Mouse (Mus musculus): ENCODE results near the gene Slc34a3.

Slc34a3 gene

DNA sequence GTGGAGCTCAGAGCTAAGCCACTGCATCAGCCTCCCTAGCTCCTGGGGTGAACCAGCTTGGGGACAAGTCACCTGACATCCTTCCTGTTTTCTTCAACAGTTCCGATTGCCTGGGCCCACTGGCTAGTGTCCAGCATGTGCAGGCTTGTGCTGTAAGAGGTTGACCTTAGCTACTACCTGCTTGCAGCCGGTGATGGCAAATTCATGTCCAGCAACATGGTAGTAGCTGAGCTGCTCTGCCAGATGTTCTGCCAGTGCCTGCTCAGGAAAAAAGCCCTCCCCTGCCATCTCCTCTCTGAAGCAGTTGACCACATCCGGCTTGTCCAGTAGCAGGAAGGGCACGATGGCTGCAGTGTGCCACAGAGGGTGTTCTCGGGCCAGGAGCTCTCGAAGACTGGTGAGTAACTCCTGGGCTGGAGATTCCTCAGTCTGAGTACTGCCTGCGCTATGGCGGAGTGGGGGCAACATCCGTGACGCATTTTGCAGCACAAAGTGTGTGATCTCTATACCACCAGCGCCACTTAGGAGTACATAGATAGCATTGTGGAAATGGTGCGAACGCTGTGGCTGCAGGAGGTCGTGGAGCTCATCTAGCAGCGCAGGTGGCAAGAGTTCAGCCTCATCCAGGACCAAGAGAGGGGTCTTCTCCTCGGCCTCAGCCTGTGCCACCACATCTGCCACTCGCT is 39.5 kb downstream of the Slc34a3 start:
- DNase-seq (ENCODE audit: low spot score in 2 of 2), result no peak

- no peak for DNase-seq (ENCODE audit: low spot score in 2 of 2)
Measured at GRCm38 (mm10) chr2:25194006-25194405, 40.2 kb downstream of the Slc34a3 start.

DNA sequence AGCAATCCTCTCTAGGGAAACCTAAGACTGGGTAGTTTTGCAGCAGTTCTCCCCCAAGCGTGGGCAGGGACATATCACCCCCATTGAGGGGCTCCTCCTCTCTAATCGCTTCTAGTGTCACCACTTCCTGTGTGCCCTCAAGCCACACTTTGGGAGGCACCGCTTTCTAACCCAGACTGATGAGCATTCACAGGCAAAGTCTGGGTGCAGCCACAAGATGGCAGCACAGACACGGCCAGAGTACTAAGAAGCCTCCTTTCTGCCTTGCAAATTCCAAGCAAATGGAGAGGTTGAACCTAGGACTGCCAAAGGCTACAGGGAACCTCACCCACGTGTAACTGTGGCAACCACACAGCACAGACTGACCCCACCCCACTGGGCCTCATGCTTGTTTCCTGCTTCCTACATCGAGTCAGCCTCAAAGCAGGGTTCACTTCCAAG is 40.8 kb downstream of the Slc34a3 start:
- DNase-seq (ENCODE audit: low spot score in 2 of 2), result peak; percentile 75 to 88

GRCm38 (mm10) chr2:25187841-25188240 is 46.3 kb downstream of the Slc34a3 start:
- DNase-seq (ENCODE audit: low spot score in 2 of 2), result no peak

DNA sequence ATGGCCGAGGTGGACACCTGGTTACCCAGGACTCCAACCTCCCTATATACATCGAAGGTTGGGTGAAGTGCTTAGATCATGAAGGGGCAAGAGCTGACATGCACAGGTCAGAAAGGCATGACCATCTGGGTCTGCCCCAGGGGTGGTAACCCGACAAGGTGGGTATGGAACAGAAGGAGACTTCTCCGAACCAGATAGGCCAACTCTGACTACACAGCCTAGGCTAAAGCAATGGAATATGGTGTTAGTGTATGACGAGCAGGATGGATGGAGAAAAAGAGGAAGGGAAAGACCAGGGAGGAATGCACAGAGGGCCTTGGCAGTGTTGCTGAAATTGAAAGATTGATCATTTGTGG is 47.6 kb downstream of the Slc34a3 start:
- no peak for DNase-seq (ENCODE audit: low spot score in 2 of 2)

DNA sequence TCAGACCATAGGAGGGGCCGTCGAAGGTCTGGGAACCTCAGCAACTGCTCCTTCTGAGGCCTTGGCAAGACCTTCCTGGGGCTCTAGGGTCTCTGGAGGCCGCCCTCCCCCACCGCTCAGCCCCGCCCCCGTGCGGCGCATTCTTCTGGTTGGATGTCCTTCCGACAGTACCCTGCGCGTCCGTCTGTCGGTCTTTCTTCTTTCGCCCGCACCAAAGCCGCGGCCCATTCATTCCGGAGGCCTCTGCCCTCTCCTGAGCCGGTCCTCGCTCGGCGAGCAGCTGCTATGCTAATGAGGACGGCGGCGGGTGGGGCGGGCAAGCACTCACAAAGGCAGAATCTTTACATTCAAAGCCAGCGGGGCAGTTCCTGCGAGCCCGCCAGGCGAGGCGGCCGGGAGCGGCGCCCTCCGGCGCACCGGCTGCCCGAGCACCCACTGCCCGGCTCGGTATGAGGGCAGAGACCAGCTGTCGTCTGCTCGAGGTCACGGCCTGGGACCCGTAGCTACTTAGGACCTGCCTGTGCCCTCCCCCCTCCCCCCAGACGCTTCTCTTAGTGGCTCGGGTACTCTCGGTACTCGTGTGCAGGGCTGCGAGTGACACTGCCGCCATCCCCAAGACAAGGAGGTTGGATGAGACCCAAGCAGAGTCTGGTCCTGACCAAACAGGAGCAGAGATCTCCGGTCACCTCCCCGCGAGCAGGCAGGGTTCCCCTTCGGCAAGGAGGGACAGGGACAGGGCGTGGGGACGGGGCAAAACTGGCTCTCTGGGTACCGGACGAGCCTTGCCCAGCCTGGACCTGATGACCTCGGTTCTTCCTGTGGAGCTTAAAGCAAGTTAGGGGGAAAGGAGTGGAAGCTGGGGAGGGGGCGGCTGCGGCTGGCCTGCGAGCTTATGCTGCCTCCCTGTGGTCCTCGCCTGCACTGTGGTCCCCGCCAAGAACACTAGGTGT is 48.3 kb downstream of the Slc34a3 start:
- DNase-seq (ENCODE audit: low spot score in 2 of 2), result no peak

DNA sequence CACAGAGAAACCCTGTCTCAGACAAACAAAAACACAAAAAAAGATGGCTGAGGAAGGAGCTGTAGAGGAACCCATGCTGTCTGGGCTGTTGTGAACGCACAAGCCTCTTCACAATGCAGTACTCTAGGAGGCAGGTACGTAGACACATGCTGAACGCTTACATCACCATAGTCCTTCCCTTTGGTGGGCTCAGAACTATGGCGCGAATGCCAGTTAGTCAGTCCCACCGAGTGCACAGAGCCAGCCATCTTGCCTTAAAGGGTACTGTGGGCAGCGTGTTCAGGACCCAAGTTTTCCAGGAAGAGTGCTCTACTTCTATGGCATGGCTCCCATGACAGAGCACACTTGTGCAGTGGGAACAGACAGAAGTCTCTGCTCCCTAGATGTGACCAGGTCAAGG is 49.7 kb downstream of the Slc34a3 start:
- no peak for DNase-seq (ENCODE audit: low spot score in 2 of 2)

DNA sequence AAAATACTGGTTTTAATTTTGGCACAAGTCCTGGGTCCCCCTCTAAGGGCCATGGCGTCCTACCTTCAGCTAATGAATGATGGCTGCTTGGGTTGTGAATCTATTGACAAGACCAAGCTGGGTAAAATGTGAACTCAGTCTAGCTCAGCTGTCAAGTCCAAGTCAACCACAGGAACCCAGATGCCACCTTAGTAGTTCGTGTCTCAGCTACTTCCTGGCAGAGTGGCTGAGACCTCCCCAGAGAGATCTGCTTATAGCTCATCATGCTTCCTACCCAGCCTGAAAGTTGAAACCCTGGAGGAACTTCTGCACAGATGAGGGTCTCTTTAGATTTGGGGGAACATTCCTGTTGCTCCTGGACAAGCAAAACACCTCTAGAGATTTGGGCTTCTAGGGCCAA is 50.8 kb downstream of the Slc34a3 start:
- no peak for DNase-seq (ENCODE audit: low spot score in 2 of 2)

GRCm38 (mm10) chr2:25182664-25183063 is 51.5 kb downstream of the Slc34a3 start:
- no peak for DNase-seq (ENCODE audit: low spot score in 2 of 2)

DNA sequence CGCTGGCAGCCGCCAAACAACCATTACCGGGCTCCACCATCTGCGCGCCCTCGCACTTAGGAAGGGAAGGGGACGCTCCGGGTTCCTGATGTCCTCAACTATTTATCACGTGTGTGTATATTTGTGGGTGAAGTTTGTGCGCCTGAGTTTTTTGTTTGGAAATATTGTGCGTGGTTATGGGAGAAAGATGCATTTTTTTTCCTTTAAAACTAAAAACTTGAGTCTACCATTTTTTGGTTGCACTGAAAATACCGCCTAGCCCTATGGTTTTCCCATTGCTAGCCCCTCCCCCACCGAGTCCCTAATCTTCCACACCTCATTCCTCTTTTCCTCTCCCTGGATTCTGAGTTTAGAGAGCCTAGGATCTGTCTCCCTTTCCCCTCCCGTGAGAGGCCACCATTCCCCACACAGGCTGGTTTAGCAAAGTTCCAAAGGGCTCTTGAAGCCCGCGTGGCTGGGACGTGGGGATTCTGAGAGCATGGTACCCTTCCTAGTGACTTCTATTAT is 52.2 kb downstream of the Slc34a3 start:
- no peak for DNase-seq (ENCODE audit: low spot score in 2 of 2)

DNA sequence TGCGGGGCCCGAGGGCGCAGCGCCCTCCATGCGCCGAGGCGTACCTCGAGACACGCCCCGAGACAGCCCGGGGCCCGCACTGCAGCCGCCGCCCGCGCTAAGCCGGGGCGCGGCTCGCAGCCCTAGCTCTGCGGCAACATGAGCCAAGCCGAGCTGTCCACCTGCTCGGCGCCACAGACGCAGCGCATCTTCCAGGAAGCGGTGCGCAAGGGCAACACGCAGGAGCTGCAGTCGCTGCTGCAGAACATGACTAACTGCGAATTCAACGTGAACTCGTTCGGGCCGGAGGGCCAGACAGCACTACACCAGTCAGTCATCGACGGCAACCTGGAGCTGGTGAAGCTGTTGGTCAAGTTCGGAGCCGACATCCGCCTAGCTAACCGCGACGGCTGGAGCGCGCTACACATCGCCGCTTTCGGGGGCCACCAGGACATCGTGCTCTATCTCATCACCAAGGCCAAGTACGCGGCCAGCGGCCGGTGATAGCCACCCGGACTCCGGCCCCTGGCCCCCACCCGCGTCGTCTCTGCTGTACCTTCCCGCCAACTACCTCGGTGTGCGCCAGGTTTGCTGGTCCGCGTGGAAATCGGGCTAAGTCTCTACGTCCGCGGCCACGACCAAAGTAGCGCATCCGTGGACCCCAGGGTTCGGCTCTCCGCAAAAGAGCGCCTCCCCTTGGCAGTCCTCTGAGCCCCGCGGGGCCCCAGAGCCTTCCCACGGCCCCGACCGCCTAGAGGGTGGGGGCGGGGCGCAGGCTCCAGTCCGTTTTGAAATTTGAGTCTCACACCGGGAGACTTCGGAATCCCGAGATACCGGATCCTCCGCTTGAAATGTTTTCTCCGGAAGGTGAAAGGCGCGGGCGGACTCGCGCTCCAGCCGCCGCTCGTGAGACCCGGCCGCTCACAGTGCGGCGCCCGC is 52.9 kb downstream of the Slc34a3 start:
- no peak for DNase-seq (ENCODE audit: low spot score in 2 of 2)

DNA sequence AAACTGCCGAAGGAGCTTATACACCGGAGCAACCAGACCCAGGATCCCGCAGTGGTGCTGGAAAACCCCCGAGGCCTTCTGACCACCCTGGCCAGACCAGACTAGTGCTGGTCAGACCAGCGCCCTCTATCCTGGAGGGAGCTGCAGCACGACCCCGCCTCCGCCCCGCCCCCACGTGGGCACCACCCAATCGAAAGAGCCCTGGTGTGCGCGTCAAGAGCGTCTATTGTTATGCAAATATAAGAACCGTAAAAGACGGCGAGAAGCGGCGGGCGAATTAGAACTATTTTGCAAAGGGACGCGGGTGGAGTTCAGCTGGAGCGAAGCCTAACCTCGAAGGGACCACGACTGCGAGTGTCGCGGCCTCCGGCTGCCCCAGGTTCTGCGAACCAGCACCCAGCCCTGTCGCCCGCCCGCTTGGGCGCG is 53.7 kb downstream of the Slc34a3 start, which contains the start of gene Nrarp:
Nrarp (plus strand) TSS at position 281 of the 426 bp plus-strand sequence.
- peak; percentile 89 to 92 for DNase-seq (ENCODE audit: low spot score in 2 of 2)

DNA sequence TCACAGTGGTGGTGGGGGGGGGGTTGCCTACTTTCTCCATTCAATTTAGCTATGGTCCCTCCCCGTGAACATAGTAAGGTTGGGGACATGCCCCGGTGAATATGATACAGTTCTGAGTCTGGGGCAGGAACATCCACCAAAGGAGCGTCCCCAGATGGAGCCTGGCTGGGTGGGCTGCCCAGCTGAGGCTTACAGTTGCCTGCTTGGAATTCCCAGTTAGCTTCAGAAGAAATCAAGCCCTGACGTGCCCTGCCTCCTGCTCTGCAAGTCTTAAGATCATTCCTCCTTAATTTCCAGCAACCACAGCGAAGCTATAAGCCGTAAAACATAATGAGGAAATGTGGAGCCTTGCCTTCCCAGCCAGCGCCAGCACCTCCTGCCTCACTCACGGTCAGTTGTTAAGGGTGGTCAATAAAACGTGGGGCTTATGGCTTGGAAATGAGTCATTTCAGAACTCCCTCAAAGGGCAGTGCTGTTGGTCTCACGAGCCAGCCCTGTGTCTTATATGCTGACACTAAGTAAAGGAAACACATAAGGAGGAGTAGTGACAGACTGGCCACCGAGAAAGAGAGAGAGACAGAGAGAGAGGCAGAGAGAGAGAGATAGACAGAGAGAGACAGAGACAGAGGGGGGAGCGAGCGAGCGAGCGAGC is 54.5 kb downstream of the Slc34a3 start:
- DNase-seq (ENCODE audit: low spot score in 2 of 2), result no peak
